Mouse (Mus musculus) limb, embryonic 13.5 days (tissue): ENCODE measurements around the gene Tstd2. TPM values are rescaled to one million over a fixed set of nuclear protein-coding genes. Genes with fewer than 3 reads are reported as not detected.
A peak's percentile ranks its signal among the peaks of the same experiment; 100 is the strongest.

Source experiments
- ATAC-seq: fragments of 200-750 bp; cut with Nextera tagmentation; 2 replicates; pipeline ENCODE4 v1.8.0; 2017; ENCODE audit warnings: low read depth, moderate number of reproducible peaks, moderate TSS enrichment; ENCODE audit not compliant: low FRiP score
- H3K27ac ChIP-seq: fragments of 300-500 bp; sonication (generic); 2 replicates; pipeline ENCODE4 v1.5.1; 2015; ENCODE audit warnings: inconsistent platforms, mild to moderate bottlenecking, moderate library complexity
- H3K27me3 ChIP-seq: fragments of 300-500 bp; sonication (generic); 2 replicates; pipeline ENCODE4 v1.6.1; 2015; ENCODE audit warnings: mild to moderate bottlenecking, inconsistent platforms
- H3K36me3 ChIP-seq: fragments of 300-500 bp; sonication (generic); 2 replicates; pipeline ENCODE4 v1.6.1; 2015; ENCODE audit warnings: inconsistent platforms, mild to moderate bottlenecking, moderate library complexity
- H3K4me1 ChIP-seq: fragments of 300-500 bp; sonication (generic); 2 replicates; pipeline ENCODE4 v1.6.1; 2015; ENCODE audit warnings: inconsistent platforms
- H3K4me2 ChIP-seq: fragments of 300-500 bp; sonication (generic); replicated peaks from 2 replicates; pipeline ENCODE4 v1.6.1; 2015; ENCODE audit warnings: inconsistent platforms, mild to moderate bottlenecking, moderate library complexity
- H3K4me3 ChIP-seq: fragments of 300-500 bp; sonication (generic); 2 replicates; pipeline ENCODE4 v1.5.1; 2015; ENCODE audit warnings: moderate library complexity, mild to moderate bottlenecking, inconsistent platforms
- H3K9ac ChIP-seq: fragments of 300-500 bp; sonication (generic); 2 replicates; pipeline ENCODE4 v1.6.1; 2015; ENCODE audit warnings: mild to moderate bottlenecking, inconsistent platforms
- H3K9me3 ChIP-seq: fragments of 300-500 bp; sonication (generic); 2 replicates; pipeline ENCODE4 v1.6.1; 2016; ENCODE audit warnings: inconsistent platforms
- WGBS: fragments of 180-500 bp; shearing (Covaris S2); methylation state at CpG from one replicate; pipeline ENCODE4 v1.1.7; 2015; 5-methylcytosine and 5-hydroxymethylcytosine counted together
- polyA plus RNA-seq: library from polyadenylated mRNA; unstranded; fragments of >200 nt; fragmentation: Nextera tagmentation; extraction: Ambion mirVana; gene quantifications from 2 replicates; pipeline ENCODE4 v1.2.1, GENCODE M21; 2015

Gene Tstd2
- polyA plus RNA-seq = 48.5 and 51.0 TPM in 2 replicates

- ATAC-seq = peak; percentile 92
- peak within 1 kb of the TSS; percentile 89 for H3K4me2 ChIP-seq
- peak within 1 kb of the TSS; percentile 97 for H3K27ac ChIP-seq
- H3K4me3 ChIP-seq = peak within 1 kb of the TSS; percentile 96
- WGBS = under 1% methylated on average over 89 of the region's 90 CpGs
- H3K9ac ChIP-seq = peak within 1 kb of the TSS; percentile 95
- H3K9me3 ChIP-seq = no peaks in the 10 kb centered on the region
- H3K36me3 ChIP-seq = peaks cover 20% of the 10 kb centered on the region
- H3K27me3 ChIP-seq = no peaks in the 10 kb centered on the region
- H3K4me1 ChIP-seq = peaks cover 28% of the 10 kb centered on the region
Measured at GRCm38 (mm10) chr4:46138287-46139222, at the start of gene Tstd2, which contains the start of gene Ncbp1. Gene Tstd2, minus strand, starts transcription at chr4:46138694. Gene Ncbp1, plus strand, starts transcription at chr4:46138613.

GRCm38 (mm10) chr4:46186466-46186865 lies 48.0 kb upstream of the Tstd2 start:
- H3K27me3 ChIP-seq = no peaks in the 10 kb centered on the region
- peaks cover 88% of the 10 kb centered on the region for H3K36me3 ChIP-seq
- WGBS = 75% methylated on average over 3 of the region's 3 CpGs
- no peaks in the 10 kb centered on the region for H3K9me3 ChIP-seq
- H3K9ac ChIP-seq = no peak overlapping the region
- H3K4me3 ChIP-seq = no peak overlapping the region
- no peak overlapping the region for H3K27ac ChIP-seq
- no peak overlapping the region for H3K4me2 ChIP-seq
- H3K4me1 ChIP-seq = peaks cover 3% of the 10 kb centered on the region; the same call in 1 of the 2 replicates
- no peak for ATAC-seq

GRCm38 (mm10) chr4:46185890-46186289 lies 47.4 kb upstream of the Tstd2 start:
- Histone ChIP-seq H3K9me3 (no peaks in the 10 kb centered on the region), H3K4me2 (no peak overlapping the region), H3K4me1 (peaks cover 9% of the 10 kb centered on the region; the same call in 1 of the 2 replicates), H3K9ac (no peak overlapping the region), H3K27ac (no peak overlapping the region), H3K27me3 (no peaks in the 10 kb centered on the region), H3K4me3 (no peak overlapping the region), H3K36me3 (peaks cover 88% of the 10 kb centered on the region)
- 80% methylated on average over 9 of the region's 9 CpGs for WGBS
- ATAC-seq = no peak

- no peak overlapping the region for H3K9ac ChIP-seq
- peaks cover 87% of the 10 kb centered on the region for H3K36me3 ChIP-seq
- no peaks in the 10 kb centered on the region for H3K9me3 ChIP-seq
- no peak for ATAC-seq
- no peak overlapping the region for H3K4me3 ChIP-seq
- WGBS = 52% methylated on average over 8 of the region's 8 CpGs
- H3K27me3 ChIP-seq = no peaks in the 10 kb centered on the region
- H3K4me1 ChIP-seq = peaks cover 9% of the 10 kb centered on the region; the same call in 1 of the 2 replicates
- no peak overlapping the region for H3K27ac ChIP-seq
- H3K4me2 ChIP-seq = no peak overlapping the region
Measured at GRCm38 (mm10) chr4:46185423-46185822, 46.9 kb upstream of the Tstd2 start.

- Histone ChIP-seq H3K27me3 (no peaks in the 10 kb centered on the region), H3K4me2 (no peak overlapping the region), H3K36me3 (peaks cover 86% of the 10 kb centered on the region), H3K4me3 (no peak overlapping the region), H3K4me1 (peaks cover 9% of the 10 kb centered on the region; the same call in 1 of the 2 replicates), H3K27ac (no peak overlapping the region), H3K9me3 (no peaks in the 10 kb centered on the region), H3K9ac (no peak overlapping the region)
- no peak for ATAC-seq
- 79% methylated on average over 7 of the region's 7 CpGs for WGBS
Measured at GRCm38 (mm10) chr4:46182181-46182580, 43.7 kb upstream of the Tstd2 start.

- H3K4me3 ChIP-seq = no peak overlapping the region
- WGBS = 4% methylated on average over 6 of the region's 6 CpGs
- H3K4me2 ChIP-seq = no peak overlapping the region
- no peak for ATAC-seq
- H3K9me3 ChIP-seq = no peaks in the 10 kb centered on the region
- no peaks in the 10 kb centered on the region for H3K27me3 ChIP-seq
- H3K9ac ChIP-seq = no peak overlapping the region
- peaks cover 9% of the 10 kb centered on the region; the same call in 1 of the 2 replicates for H3K4me1 ChIP-seq
- H3K27ac ChIP-seq = no peak overlapping the region
- H3K36me3 ChIP-seq = peaks cover 92% of the 10 kb centered on the region
Measured at GRCm38 (mm10) chr4:46181168-46181567, 42.7 kb upstream of the Tstd2 start.

- no peaks in the 10 kb centered on the region for H3K9me3 ChIP-seq
- no peak overlapping the region for H3K9ac ChIP-seq
- no peaks in the 10 kb centered on the region for H3K27me3 ChIP-seq
- H3K36me3 ChIP-seq = peaks cover 93% of the 10 kb centered on the region
- H3K4me1 ChIP-seq = peaks cover 6% of the 10 kb centered on the region; the same call in 1 of the 2 replicates
- no peak for ATAC-seq
- 81% methylated on average over 7 of the region's 7 CpGs for WGBS
- no peak overlapping the region for H3K27ac ChIP-seq
- no peak overlapping the region for H3K4me3 ChIP-seq
- H3K4me2 ChIP-seq = no peak overlapping the region
Measured at GRCm38 (mm10) chr4:46177496-46177895, 39.0 kb upstream of the Tstd2 start.

GRCm38 (mm10) chr4:46177018-46177417 lies 38.5 kb upstream of the Tstd2 start:
- Histone ChIP-seq H3K27ac (no peak overlapping the region), H3K9me3 (no peaks in the 10 kb centered on the region), H3K36me3 (peaks cover 93% of the 10 kb centered on the region), H3K4me1 (peaks cover 6% of the 10 kb centered on the region; the same call in 1 of the 2 replicates), H3K9ac (no peak overlapping the region), H3K4me3 (no peak overlapping the region), H3K27me3 (no peaks in the 10 kb centered on the region), H3K4me2 (no peak overlapping the region)
- no peak for ATAC-seq
- WGBS = 76% methylated on average over 5 of the region's 5 CpGs

- 76% methylated on average over 4 of the region's 4 CpGs for WGBS
- Histone ChIP-seq H3K9ac (no peak overlapping the region), H3K27me3 (no peaks in the 10 kb centered on the region), H3K4me1 (peaks cover 4% of the 10 kb centered on the region; the same call in 1 of the 2 replicates), H3K36me3 (peaks cover 93% of the 10 kb centered on the region), H3K4me3 (no peak overlapping the region), H3K9me3 (no peaks in the 10 kb centered on the region), H3K27ac (no peak overlapping the region), H3K4me2 (no peak overlapping the region)
- ATAC-seq = no peak
Measured at GRCm38 (mm10) chr4:46176313-46176712, 37.8 kb upstream of the Tstd2 start.

GRCm38 (mm10) chr4:46171761-46172160 lies 33.3 kb upstream of the Tstd2 start:
- H3K9ac ChIP-seq = no peak overlapping the region
- no peaks in the 10 kb centered on the region for H3K4me1 ChIP-seq
- H3K9me3 ChIP-seq = no peaks in the 10 kb centered on the region
- H3K36me3 ChIP-seq = peaks cover 97% of the 10 kb centered on the region
- H3K4me3 ChIP-seq = no peak overlapping the region
- H3K27me3 ChIP-seq = no peaks in the 10 kb centered on the region
- 86% methylated on average over 7 of the region's 7 CpGs for WGBS
- H3K4me2 ChIP-seq = no peak overlapping the region
- no peak overlapping the region for H3K27ac ChIP-seq
- ATAC-seq = no peak

GRCm38 (mm10) chr4:46165831-46166230 lies 27.3 kb upstream of the Tstd2 start:
- whole genome bisulfite sequencing = 92% methylated on average over 5 of the region's 5 CpGs
- ATAC-seq = no peak
- Histone ChIP-seq H3K27ac (no peak overlapping the region), H3K9ac (no peak overlapping the region), H3K9me3 (no peaks in the 10 kb centered on the region), H3K36me3 (peaks cover 94% of the 10 kb centered on the region), H3K27me3 (no peaks in the 10 kb centered on the region), H3K4me2 (no peak overlapping the region), H3K4me3 (no peak overlapping the region), H3K4me1 (no peaks in the 10 kb centered on the region)

GRCm38 (mm10) chr4:46164027-46164426 lies 25.5 kb upstream of the Tstd2 start:
- 89% methylated on average over 2 of the region's 2 CpGs for WGBS
- ATAC-seq = no peak

More at GRCm38 (mm10) chr4:46164027-46164426, 25.5 kb upstream of the Tstd2 start:
- Histone ChIP-seq H3K9ac (no peak overlapping the region), H3K4me2 (no peak overlapping the region), H3K9me3 (no peaks in the 10 kb centered on the region), H3K27ac (no peak overlapping the region), H3K4me3 (no peak overlapping the region), H3K27me3 (no peaks in the 10 kb centered on the region), H3K4me1 (no peaks in the 10 kb centered on the region), H3K36me3 (peaks cover 89% of the 10 kb centered on the region)
